Mouse (Mus musculus): ENCODE results near the gene Zmynd8.

Zmynd8 gene

DNA sequence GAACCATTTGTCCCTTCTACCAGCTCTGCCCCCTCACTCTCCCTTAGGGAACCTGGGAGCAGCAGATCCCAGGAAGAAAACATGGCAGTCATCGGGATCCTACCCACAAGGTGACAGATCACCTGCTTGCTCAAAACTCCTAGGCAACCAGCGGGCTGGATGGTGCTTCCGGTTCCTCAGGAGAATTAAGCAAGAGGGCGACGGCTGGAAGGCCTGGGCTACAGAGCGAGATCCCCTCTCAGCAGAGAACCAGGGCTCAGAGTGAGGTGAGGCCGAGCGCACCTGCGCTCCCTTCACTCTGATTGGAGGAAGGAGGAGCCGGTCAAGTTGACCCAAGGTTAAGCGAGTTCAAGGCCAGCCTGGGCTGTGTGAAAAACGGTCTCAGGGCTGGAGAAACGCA lies 2.6 kb downstream of the Zmynd8 start:
- no peak for DNase-seq

DNA sequence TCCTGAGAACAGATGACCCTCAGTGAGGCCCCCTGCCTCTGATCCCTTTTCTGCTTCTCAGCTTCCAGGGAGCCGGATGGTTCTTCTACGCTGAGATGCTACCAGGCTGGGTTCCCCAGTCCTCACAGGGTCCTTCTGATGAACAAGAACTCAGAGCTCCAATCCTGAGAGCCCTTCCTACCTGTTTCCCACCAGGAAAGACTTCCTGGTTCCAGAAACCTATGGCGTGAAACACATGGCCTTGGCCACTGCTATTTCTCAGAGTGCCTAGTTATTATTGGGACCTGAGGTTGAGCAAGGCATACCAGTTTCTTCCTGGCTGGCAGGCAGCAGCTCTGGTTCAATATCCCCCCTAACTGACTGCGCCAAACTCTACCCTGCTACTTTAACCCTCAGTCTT lies 3.1 kb downstream of the Zmynd8 start:
- peak; percentile 35 to 43 for DNase-seq

DNA sequence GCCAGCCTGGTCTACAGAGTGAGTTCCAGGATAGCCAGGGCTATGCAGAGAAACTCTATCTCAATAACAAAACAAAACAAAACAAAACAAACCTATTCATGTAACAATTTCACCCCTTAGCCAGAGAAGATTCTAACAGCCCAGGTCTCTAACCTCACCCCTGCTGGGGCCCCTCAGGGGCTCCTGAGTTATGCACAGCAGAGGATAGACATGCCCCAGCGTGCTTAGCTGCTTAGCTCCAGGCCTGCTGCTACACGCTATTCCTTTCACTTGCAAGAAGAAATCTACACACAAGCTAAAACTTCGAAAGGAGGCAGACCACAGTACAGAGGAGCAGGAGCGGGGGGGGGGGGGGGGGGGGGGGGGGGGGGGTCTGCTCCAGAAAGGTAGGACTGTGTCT lies 4.3 kb downstream of the Zmynd8 start:
- no peak for DNase-seq

DNA sequence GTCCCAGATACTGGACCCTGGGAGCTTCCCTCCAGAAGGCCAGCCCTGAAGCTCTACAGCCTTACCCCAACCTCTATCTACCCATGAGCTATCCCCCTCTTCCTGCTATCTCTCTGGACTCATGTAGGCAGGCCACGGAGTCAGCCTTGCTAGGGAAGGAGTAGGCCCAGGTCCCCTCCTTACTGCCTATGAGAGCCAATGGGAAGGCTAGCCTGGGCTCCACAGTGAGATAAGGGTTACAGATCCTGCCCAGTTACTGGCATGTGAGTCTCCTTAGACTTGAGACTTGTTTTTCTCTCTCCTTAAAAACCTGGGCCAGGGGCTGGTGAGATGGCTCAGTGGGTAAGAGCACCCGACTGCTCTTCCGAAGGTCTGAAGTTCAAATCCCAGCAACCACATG lies 5.6 kb downstream of the Zmynd8 start:
- DNase-seq: no peak

DNA sequence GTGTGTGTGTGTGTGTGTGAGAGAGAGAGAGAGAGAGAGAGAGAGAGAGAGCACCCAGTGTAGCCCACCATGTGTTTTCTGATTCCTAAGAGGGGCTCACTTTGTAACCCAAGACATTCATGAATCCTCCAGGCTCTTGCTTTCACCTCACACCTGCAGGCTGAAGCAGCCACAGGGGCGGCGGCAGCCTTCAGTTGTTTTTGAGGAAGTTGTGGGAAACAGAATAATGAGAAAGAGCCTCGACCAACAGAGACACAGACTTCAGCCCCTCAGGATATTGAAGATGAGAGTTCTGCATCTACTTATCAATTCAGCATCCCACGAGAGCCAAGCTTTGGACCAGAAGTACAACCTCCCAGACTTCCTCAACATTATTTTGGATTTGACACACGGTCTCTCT lies 6.2 kb downstream of the Zmynd8 start:
- DNase-seq: no peak

DNA sequence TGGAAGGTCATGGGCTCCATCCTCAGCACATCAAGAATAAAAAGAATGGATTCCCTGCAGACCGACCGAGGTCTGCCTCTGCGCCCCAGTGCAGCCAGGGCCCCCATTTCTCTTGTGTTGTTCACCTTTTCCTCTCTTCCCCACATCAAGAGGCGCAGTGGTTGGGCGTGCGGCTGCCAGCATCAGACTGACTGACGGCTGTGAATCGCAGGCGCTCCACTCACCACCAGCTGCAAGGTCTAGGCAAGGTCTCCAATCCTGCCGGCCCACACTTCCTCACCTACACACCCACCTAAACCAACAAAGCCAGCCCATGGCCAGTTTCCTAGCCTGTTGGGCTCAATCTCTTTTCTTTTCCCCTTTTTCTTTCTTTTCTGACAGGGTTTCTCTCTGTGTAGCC lies 8.4 kb downstream of the Zmynd8 start:
- DNase-seq: peak in 1 of 2 experiments; percentile 26

DNA sequence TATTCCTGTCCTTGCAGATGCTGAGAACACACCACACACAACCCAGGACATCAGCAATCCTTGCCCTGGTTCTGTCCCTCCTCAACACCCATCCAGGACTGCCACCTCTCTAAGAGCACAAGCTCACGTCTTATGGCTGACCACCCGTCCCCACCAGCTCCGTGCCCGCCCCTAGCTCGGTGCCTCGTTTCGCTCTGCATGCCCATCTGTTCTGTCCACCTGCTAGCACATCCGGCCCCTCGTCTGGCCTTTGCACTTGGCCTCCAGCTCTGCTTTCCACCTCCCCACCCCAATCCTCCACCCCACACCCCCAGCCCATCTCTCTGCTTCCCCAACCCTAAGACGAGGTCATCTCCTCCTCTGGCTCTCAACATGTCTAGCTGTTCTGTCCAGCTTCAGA lies 8.9 kb downstream of the Zmynd8 start:
- peak; percentile 50 to 56 for DNase-seq

DNA sequence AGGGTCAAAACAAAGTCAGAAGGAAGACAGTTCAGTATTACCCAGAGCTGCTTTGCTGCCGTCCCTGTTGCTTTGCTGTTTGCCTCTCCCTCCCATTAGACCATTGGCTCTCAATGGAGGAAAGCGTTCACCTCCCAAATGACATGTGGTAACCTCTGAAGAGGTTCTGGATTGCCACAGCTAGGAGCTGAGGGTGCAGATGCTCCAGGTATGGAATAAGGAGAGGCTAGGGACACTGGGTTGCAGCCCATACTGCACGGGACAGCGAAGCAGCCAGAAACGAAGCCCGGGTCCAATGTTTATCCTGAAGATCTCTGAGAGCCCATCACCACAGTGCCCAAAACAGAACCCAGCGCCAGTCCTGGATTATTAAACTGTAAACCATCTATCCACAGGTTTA lies 9.6 kb downstream of the Zmynd8 start:
- DNase-seq: peak in 1 of 2 experiments; percentile 43

DNA sequence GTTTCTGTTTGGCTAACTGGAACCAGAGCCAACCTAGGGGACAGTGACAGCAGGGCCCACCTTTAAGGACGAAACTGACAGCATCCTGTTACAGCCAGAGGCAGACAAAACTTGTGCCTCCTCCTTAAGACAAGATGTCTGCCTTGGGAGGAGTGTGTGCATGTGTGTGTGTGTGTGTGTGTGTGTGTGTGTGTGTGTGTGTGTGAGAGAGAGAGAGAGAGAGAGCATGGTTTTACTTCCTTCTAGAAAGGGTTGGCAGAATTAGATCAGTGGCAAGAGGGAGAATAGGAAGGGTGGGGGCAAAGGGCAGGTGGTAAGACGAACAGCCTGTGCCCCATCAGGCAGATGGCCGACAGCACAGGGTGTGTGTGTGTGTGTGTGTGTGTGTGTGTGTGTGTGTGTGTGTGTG lies 10.0 kb downstream of the Zmynd8 start:
- DNase-seq: peak in 1 of 2 experiments; percentile 44

DNA sequence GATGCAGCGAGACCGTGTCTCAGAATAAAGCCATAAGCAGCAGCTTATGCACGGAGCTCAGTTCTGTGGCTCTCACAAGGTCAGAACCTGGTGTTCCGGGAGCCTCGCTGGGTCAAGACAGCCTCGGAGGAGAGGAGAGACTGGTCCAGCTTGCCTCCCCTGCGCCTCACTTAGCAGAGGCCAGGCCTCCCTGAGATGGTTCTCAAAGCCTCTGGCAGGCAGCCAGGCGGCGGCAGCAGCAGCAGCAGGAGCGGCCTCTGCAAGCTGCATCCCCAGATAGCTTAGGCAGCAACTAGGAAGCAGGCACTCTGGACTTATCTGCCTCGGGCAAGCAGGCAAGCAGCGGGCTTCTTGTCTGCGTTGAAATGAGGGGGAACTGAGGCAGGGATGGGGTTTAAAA lies 10.4 kb downstream of the Zmynd8 start:
- DNase-seq: peak; percentile 73 to 78

DNA sequence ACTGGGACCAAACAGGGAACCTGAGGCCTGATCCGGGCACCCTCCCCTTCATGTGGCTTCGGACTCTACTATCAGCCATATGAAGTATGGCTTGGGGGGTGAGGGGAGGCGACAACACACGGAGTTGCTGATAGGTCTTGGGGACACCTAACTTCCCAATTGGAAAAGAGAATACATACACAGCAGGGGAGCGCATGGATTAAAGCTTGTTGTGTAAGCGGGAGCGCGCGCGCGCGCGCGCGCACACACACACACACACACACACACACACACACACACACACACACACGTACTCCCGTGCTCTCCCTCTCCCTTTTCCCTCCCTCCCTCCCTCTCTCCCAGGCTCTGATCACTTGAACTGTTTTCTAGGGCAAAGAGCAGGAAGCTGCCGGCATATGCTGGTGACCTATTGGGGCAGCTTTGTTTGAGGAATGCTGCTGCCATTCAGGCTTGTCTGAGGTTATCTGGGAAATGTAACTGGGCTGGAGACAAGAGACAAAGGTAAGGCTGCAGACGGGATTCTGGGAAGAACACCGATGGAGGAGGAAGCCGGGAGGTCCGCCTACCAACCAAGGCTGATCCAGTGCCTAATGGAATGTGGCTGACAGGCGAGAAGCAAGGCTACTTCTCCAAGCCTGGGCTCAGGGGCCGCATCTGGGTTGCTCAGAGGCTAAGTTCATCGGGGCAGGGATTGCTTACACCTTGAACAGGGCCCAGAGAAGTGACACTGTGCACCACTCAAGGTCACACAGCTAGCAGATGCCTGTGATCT lies 11.8 kb downstream of the Zmynd8 start:
- peak in 1 of 2 experiments; percentile 53 for DNase-seq

DNA sequence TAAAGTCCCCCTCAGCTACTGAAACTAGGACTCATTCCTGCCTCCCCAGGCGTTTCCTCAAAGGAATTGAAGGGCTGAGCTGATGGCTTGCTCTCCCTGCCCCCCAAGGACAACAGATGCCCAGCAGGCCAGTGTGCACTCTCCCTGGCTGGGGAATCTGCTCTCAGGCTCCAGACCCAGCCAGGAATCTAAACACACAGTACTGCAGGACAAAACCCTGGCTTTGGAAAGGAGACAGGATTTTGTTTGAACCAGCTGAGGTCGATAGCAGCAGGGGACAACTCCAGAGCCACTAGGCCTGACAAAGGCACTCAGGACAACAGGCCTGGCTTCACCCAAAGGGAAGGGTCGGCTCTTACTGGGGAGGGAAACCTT lies 12.3 kb downstream of the Zmynd8 start:
- DNase-seq: peak; percentile 73 to 74

DNA sequence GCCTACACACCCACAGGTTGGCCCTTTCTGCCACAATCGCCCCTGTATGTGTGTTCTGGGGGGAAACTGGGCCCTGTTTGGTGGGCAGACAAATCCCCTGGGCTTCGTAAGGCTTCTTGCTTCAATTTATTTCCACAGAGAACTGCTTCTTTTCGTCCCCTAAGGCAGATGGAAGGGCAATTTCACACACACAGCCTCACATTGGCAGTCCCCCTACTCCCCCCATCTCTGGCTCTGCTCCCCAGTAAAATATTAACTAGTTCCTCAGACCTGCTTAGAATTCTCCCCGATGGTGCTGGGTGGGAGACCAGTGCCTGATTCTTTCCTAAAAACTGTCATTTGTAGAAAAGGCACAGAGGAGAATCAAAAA lies 12.9 kb downstream of the Zmynd8 start:
- DNase-seq: no peak

DNA sequence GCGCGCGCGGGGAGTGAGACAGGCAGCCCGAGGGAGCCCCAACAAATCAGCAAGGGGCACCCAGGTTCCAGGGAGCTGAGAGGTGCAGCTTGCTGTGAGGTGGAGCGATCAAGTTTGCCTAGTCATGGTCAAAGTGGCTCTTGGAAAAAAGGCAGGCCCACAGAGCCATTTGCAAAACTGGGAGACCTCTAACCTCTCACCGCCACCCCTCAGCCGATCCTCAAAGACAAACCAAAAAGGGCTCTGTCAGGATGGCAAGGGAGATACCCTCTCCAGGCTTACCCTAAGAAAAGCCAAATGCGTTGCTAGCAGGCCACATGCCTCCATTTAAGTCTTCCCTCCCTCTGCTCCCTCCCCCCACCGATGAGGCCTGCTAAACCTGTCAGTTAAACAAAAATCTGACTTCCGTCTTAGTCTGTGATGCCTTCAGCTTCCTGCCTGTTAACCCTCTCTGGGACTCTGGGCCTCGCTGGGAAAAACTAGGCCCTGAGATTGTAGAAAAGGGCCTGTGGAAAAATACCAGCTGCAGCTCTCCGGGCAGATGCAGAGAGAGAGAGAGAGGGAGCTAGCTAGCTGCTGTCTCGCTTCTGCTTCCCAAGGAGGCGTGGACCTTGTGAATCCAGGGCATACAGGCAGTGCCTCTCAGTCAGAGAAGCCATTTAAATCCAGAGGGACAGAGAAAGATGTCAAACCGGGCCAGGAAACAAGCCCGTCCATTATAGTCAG lies 13.4 kb downstream of the Zmynd8 start:
- peak; percentile 54 to 58 for DNase-seq

DNA sequence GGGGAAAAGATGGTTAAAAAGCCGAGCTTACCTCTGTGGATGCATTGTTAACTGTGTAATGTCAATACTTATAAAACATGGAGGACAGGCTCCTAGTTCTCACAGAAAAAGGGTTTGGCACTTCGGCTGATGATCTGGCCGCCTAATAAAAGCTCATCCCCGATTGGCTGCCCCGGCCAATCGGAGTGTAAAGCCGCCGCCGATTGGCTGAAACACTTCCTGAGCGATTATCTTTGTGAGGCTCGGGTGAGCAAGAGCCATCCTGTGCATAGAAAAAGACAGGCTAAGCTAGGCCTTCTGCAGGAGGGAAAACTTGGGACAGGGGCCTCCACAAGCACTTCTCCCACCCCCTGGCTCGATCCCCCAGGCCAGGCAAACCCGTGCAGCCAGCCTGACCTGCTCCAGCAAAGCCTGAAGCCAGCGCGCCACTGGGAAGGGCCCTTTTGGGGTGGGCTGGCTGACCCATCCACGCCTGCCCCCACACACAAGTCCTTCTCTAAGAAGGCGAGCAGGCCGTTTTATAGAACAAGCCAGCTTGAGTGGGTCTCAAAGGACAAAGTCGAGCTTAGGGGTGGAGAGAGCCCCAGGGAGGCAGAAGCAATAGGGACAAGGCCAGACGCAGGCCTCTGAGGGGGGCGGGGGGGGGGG lies 14.1 kb downstream of the Zmynd8 start:
- peak; percentile 85 to 98 for DNase-seq

DNA sequence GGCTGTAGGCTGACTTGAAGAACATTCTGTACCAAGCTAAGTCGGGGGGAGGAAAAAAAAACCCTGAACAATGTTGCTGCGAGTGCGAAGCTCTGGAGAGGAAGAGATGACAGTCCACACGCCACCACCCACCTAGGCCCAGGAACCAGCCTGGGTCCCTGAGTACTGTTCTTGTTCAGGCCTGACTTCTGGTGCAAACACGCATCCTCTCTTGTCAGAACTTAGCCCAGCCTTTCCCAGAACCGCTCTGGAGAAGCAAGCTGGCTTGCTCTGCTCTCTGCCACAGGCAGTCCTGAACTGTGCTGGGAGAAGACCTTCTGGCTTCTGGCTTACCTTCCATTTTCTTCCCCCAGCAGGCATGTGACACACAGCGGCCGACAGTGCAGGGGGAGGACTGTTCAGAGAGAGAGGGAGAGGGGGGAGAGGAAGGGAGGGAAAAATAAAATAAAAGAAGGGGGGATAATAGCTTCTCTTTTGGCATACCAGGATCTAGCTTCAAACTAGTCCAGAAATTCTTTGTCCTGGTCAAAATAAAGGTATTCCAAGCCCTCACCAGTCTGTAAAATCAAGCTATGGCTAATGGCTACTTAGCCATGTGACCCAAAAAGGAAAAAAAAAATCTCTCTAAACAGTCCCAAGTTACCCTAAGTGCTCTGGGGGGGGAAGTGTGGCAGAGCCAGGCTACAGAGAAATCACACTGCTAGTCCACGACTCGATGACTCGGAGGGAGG lies 14.8 kb downstream of the Zmynd8 start:
- peak; percentile 54 to 62 for DNase-seq

DNA sequence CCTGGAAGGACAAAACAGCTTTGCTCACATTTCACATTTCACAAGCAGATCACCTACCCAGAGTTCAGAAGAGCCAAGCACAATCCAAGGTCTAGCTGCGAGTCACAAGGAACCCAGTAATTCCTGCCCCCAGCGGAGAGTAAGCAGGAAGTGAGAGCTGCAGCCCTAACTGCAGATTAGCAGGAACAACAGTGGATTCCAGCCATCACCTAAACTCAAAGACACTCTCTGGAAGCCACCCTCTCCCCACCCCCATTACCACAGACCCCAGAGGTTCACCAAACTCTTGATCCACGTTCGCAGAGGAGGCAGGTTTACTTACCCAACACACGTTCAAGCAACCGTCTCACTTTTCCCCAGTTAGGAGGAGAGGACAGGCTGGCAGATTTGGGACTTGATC lies 15.8 kb downstream of the Zmynd8 start:
- DNase-seq: peak in 1 of 2 experiments; percentile 38

DNA sequence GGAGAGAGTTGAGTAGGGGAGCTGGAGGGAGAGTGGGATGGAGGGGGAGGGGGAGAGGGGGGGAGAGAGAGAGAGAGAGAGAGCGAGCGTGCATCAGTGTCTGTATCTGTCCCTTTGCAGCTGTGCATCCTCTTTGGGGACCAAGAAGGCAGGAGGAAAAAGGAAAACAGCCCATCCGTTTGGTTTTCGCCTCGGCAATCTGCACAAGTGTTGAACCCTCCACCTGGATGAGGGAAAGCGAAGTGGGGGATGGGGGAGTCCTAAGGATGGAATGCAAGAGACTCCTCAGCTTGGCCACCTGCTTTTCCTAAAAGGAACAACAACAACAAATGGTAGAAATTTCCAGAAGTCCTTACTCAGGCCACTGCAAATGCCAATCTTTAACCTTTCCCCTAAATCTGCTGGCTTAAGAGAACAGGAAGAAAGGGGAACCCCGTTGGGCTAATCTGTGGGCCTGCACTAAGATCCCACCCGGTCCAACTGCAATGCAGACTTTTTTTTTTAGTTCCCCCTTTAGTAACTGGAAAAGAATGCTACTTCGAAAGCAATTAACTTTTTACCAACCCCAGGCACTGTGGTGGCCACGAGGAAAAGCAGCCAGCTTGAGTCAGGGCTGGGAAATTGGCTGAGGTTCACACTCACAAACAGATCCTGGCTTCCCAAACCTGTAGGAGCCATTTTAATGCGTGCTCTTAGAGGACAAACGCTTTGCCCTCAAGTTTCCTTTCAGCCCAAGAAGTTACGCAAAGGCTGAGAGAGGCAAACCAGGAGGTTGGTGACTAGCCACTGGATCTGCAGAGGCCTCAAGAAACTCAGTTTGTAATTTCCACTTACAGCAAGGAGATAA lies 17.0 kb downstream of the Zmynd8 start:
- DNase-seq: peak; percentile 56 to 57

DNA sequence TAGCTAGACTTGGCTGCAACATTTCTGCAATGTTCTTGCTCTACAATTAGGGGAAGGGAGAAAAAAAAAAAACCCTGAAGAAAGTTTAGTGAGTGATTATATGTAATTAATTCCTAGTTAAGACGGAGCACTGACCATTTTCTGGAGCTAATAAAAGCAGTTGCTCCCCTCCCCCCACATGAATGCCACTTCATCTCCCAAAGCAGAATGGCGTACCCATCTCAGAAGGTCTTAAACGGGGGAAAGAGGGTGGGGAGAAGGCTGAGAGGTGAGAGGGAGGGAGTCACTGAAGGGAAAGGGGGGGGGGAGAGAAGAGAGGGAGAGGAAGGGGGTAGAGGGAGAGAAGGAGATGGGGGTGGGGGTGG lies 17.6 kb downstream of the Zmynd8 start:
- no peak for DNase-seq

DNA sequence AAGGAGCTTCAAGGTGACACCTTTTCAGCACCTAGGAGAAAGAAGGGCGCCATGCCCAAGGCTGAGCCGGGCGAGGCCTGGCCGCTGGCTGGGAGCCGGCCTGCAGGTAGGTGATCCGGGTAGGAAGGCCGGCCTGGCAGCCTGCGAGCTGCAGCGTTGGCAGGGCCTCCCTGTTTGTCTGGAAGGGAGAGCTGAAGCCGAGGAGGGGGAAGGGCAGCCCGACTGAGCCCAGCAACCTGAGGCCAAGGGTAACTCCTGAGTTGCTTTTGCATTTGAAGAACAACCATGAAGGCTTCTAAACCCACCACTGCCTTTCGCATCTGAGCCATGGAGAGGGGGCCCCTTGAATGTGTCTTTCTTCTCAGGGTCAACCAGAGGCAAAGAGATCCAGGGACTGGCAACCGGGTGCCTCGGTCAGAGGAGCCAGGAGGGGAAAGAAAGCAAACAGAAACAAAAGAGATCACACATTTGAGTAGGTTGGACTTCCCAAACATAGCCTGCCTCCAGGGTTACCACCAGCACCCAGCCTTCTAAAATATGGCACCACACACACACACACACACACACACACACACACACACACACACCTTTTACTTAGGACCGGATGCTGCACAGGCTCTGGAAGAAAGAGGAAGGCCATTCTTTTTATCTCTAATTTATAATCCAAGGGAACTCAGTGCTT lies 18.2 kb downstream of the Zmynd8 start:
- DNase-seq: peak; percentile 96 to 97

DNA sequence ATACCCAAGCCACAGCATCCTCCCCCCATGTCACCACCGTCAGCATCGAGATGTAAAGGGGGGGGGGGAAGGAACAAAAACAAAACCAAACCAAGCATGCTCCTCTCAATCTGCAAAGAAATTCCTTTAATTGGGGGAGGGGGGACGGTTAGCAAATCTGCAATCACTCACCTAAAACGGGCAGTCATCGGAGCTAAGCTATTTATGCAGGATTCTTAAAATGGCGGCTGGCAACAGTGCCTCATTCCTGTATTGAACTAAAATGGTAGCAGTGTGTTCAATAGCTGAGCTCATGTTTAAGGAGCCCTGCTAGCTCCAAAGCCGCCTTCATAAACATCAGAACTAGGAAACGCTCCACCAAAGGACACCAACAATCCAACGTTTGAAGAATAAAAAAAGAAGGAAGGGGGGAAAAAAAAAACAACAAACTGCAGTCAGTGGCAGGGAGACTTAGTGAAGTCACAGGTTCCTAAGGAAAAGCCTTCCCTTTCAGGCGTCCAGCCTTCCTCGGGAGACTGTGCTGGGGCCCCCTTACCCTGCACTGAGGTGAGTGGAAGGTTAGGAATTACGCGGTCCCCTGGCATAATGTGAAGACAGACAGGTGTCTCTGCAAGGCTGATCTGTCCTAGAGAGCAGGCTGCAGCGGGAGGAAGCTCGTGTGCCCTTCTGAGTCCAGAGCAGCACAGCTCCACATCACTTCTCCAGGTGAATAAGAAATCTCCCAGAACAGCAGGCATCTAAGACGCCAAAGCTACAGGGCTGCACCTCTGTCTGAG lies 19.2 kb downstream of the Zmynd8 start:
- DNase-seq: peak; percentile 54 to 69

Measured in cerebellum, adult 18-20 months (tissue).